Mouse (Mus musculus) cerebellum, adult 2 months (tissue): Measurements from ENCODE around the gene Veph1. TPM values are rescaled to one million over a fixed set of nuclear protein-coding genes. Genes with fewer than 3 reads are reported as not detected.

Experiments
- DNase-seq, 2 experiments: peaks; one replicate each; pipeline ENCODE4 v3.0.0; 2021
- H3K27ac ChIP-seq: fragments of 200-500 bp; 2 replicates; pipeline ENCODE4 v1.5.1; 2012; ENCODE audit warnings: low read length, control low read depth, inconsistent platforms; ENCODE audit not compliant: insufficient read depth
- H3K27me3 ChIP-seq: fragments of 200-500 bp; 2 replicates; pipeline ENCODE4 v1.6.1; 2012; ENCODE audit warnings: inconsistent platforms, mild to moderate bottlenecking, low read length, moderate library complexity; ENCODE audit not compliant: control insufficient read depth, insufficient read depth
- H3K4me1 ChIP-seq: fragments of 200-500 bp; 2 replicates; pipeline ENCODE4 v1.6.1; 2011; ENCODE audit warnings: low read length; ENCODE audit not compliant: control insufficient read depth, insufficient read depth
- H3K4me3 ChIP-seq: fragments of 200-500 bp; replicated peaks from 2 replicates; pipeline ENCODE3; 2011; ENCODE audit warnings: mild to moderate bottlenecking, low read depth, low read length, control low read depth; ENCODE audit not compliant: insufficient read depth
- CTCF ChIP-seq: fragments of 200-500 bp; IDR thresholded peaks from 2 replicates; pipeline ENCODE4 v1.5.1; 2011; ENCODE audit warnings: low read depth, mild to moderate bottlenecking, control low read depth, low read length, moderate library complexity, borderline replicate concordance; ENCODE audit not compliant: insufficient read depth
- POLR2A ChIP-seq: fragments of 200-500 bp; IDR thresholded peaks from 2 replicates; pipeline ENCODE4 v1.6.1; 2011; ENCODE audit warnings: low read length, control low read depth, borderline replicate concordance; ENCODE audit not compliant: insufficient read depth
- WGBS: fragments of 180-500 bp; shearing (Covaris S2); methylation state at CpG from one replicate; pipeline ENCODE4 v1.1.7; 2018; 5-methylcytosine and 5-hydroxymethylcytosine counted together
- polyA plus RNA-seq: library from polyadenylated mRNA; depleted of rRNA; stranded (reverse); fragments of >200 nt; gene quantifications from 2 replicates; pipeline ENCODE4 v1.2.3, GENCODE M21; 2012

Gene Veph1
- polyA plus RNA-seq, 1 experiment = 0.08 TPM

- 54% methylated on average over 6 of the region's 6 CpGs for WGBS
- no peak for DNase-seq
- Histone ChIP-seq H3K27me3 (no peaks in the 10 kb centered on the region), H3K4me3 (no peak overlapping the region), H3K4me1 (no peaks in the 10 kb centered on the region), H3K27ac (no peak overlapping the region)
- TF ChIP-seq POLR2A (no peak), CTCF (no peak)
Observed at GRCm38 (mm10) chr3:66166606-66167290, 129.9 kb downstream of the Veph1 start.

DNA sequence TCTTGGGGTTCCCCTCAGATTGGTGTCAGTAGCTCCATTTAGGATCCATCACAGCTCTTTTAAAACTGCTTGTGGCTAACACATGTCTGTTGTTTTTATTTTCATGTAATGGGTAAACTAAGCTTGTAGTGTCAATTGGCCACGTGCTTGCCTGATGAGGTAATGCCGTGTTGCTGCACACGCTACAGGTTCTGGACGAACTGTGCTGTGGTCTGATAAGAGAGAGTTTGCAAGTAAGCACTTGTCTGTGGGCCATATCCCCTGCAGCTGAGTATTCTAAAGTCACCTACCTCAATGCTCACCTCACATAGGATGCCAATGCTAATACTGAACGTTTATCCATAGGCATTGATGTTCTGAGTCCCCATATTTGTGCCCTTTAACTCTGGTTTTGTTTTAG is 131.6 kb downstream of the Veph1 start:
- 94% methylated on average over 5 of the region's 5 CpGs for WGBS
- DNase-seq = no peak
- Histone ChIP-seq H3K27ac (no peak overlapping the region), H3K4me1 (no peaks in the 10 kb centered on the region), H3K4me3 (no peak overlapping the region), H3K27me3 (no peaks in the 10 kb centered on the region)
- TF ChIP-seq CTCF = no peak
- TF ChIP-seq POLR2A = no peak

DNA sequence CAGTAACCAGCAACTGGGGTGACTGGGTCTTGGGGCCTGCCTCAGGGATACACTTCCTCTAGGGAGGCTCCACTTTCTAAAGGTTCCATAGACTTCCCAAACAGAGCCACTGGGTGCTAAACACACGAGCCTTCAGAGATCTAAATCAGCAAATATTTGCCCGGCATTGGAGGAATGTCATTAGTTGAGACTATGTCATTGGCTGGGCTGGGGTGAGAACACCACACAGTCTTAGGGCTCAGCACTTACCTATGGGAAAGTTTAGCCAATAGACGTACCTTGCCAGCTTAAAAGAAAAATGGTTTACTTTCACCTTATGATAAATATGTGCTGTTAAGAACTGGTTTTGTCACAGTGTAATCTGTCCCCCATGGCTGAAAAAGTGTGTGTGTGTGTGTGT is 132.1 kb downstream of the Veph1 start:
- TF ChIP-seq CTCF = no peak
- no peak for TF ChIP-seq POLR2A
- H3K4me1 ChIP-seq = no peaks in the 10 kb centered on the region
- H3K27ac ChIP-seq = no peak overlapping the region
- no peaks in the 10 kb centered on the region for H3K27me3 ChIP-seq
- no peak overlapping the region for H3K4me3 ChIP-seq
- DNase-seq = no peak
- WGBS = 91% methylated on average over 3 of the region's 3 CpGs

- Histone ChIP-seq H3K4me1 (no peaks in the 10 kb centered on the region), H3K27me3 (no peaks in the 10 kb centered on the region), H3K27ac (no peak overlapping the region), H3K4me3 (no peak overlapping the region)
- DNase-seq = no peak
- WGBS = 24% methylated on average over 6 of the region's 6 CpGs
- no peak for TF ChIP-seq POLR2A
- TF ChIP-seq CTCF = no peak
Observed at GRCm38 (mm10) chr3:66162612-66163011, 134.0 kb downstream of the Veph1 start.

GRCm38 (mm10) chr3:66157947-66158346 is 138.7 kb downstream of the Veph1 start:
- H3K4me1 ChIP-seq = no peaks in the 10 kb centered on the region
- H3K4me3 ChIP-seq = no peak overlapping the region
- H3K27ac ChIP-seq = no peak overlapping the region
- TF ChIP-seq POLR2A = no peak
- no peak for TF ChIP-seq CTCF
- WGBS = 32% methylated on average over 8 of the region's 8 CpGs
- no peaks in the 10 kb centered on the region for H3K27me3 ChIP-seq
- DNase-seq = no peak

DNA sequence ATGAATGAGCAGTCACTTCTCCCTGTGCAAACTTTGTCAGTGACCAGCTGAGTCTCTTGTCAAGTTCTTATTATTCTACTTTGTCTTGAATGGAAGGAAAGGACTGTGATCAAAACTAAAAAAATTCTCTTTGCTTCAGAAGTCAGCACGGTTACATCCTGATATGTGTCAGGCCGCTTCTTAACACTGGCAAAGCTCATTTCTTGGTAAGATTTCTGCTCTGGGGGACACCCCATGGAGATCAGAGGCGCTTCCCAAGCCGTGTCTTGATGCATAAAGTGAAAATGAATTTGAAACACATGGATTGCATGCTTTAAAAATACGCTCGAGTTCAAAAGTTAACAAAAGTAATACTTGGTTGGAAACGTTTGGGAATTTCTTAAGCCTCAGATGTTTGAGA is 159.0 kb downstream of the Veph1 start:
- no peak overlapping the region for H3K4me3 ChIP-seq
- H3K4me1 ChIP-seq = no peaks in the 10 kb centered on the region
- no peak for DNase-seq
- WGBS = 28% methylated on average over 7 of the region's 7 CpGs
- H3K27ac ChIP-seq = no peak overlapping the region
- H3K27me3 ChIP-seq = no peaks in the 10 kb centered on the region
- TF ChIP-seq POLR2A = no peak
- TF ChIP-seq CTCF = no peak

DNA sequence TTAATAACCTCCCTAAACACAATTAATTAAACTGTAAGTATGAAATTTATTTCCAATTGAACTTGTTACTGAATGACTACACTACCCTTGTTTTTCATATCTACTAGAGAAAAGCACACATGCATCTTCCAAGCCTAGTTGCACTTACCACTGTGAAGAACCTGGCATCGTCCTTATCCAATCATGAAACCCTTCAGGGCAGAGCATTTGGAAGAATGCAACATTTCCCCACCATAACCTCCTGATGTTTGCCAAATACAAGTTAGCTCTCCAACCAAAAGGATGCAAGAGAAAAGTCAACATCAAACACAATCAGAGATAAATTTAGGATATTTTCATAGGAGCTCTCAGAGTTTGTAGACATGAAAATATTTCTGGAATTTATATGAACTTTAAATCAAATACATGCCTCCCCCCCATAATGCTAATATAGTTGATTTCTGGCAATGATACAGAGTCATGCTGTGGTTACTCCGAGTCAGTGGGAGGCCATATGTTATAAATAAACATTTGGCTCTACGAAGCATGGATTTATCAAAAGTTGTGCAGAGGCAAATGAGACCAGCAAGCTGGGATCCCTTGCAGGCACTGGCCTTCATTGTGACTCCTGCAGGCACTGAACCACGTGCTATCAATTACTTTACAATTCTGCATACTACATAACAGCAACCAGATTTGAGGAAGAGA is 165.2 kb downstream of the Veph1 start:
- TF ChIP-seq CTCF = no peak
- TF ChIP-seq POLR2A = no peak
- Histone ChIP-seq H3K27me3 (no peaks in the 10 kb centered on the region; the same call in 1 of the 2 replicates), H3K4me1 (0 out of 2 replicates have a peak, but pooled peaks cover 2% of the 10 kb centered on the region), H3K4me3 (no peak overlapping the region), H3K27ac (no peak overlapping the region)
- 14% methylated on average over 4 of the region's 4 CpGs for WGBS
- no peak for DNase-seq

DNA sequence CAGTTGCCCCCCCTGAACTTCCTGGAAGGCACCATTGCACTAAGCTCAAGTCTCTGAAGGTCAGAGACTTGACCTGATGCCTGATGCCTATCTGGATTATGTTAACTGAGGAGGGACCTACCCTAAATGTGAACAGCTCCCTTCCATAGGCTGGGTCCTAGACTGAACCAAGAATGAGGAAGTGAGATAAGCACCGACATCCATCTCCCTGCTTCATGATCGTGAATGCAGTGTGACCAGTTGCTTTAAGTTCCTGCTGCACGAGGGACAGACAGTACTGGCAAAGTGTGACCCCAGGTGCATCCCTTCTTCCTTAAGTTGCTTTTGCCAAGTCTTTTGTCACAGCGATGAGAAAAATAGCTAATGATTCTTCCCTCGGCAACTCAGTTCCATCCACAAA is 166.9 kb downstream of the Veph1 start:
- Histone ChIP-seq H3K27ac (no peak overlapping the region), H3K4me3 (no peak overlapping the region), H3K4me1 (0 out of 2 replicates have a peak, but pooled peaks cover 2% of the 10 kb centered on the region), H3K27me3 (no peaks in the 10 kb centered on the region; the same call in 1 of the 2 replicates)
- DNase-seq = no peak
- 75% methylated on average over 5 of the region's 5 CpGs for WGBS
- TF ChIP-seq CTCF (no peak), POLR2A (no peak)
